16 mouse cellular contexts compared by ENCODE assay signal in the genomic region with DNA sequence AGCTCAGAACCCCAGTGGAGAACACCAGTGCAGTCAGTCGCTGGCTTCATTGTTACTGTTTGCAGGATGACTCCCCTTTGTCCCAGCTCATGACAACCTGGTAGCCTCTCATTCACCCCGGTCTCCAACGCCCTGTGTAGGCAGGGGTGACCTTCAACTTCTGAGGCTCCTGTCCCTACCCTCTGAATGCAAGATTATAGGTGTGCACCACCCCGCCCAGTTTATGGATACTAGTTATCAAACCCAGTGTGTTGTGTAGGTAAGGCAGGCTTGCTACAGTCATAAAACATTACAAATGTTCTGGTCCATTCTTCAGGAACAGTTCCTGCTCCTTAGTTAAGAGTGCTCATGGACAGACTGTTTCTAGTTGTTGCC. TPM values are rescaled to one million over a fixed set of nuclear protein-coding genes. Genes with fewer than 3 reads are reported as not detected.
DNase-seq lines count a peak whose midpoint lies in the region; ATAC-seq and TF ChIP-seq lines count a peak whose summit lies in the region.
"Had no signal": no experiment of that assay in that cellular context is flagged by ENCODE, and none has a peak within 500 bp of the region (broad histone marks: within the 10 kb centered on the region; RNA-seq: fewer than 3 reads in every experiment).

No protein-coding gene starts in this region.

- no peak overlapping the region for H3K4me3 ChIP-seq in forebrain, embryonic 12.5 days (replicated peaks)
- H3K4me3 ChIP-seq in forebrain, postnatal 0 days (ENCODE audit: low read depth, low read length) = no peak overlapping the region
- H3K4me3 ChIP-seq in liver, adult 2 months (ENCODE audit: insufficient read depth, low read depth, low read length) = peak overlapping the region; percentile 34; the same call in 1 of the 2 replicates
- no peak overlapping the region for H3K4me3 ChIP-seq in limb, embryonic 10.5 days
- no peak overlapping the region for H3K4me3 ChIP-seq in stomach, embryonic 16.5 days (replicated peaks; ENCODE audit: low read length)
- H3K4me3 ChIP-seq: forebrain, embryonic 10.5 days; megakaryocyte, embryonic 14.5 days had no signal

- H3K9ac ChIP-seq in forebrain, embryonic 12.5 days = peak overlapping the region; percentile 12; the same call in 1 of the 2 replicates
- H3K9ac ChIP-seq in forebrain, postnatal 0 days = no peak overlapping the region
- peak overlapping the region; percentile 50 for H3K9ac ChIP-seq in liver, adult 2 months (ENCODE audit: low read depth, low read length)
- H3K9ac ChIP-seq in stomach, embryonic 16.5 days (ENCODE audit: low read length) = 0 out of 2 replicates have a peak overlapping the region, but pooled peaks have one; percentile 8
- H3K9ac ChIP-seq: lung, embryonic 14.5 days had no signal

- no peaks in the 10 kb centered on the region for H3K27me3 ChIP-seq in forebrain, embryonic 12.5 days
- H3K27me3 ChIP-seq in forebrain, postnatal 0 days (ENCODE audit: insufficient read depth, low read length) = no peaks in the 10 kb centered on the region
- H3K27me3 ChIP-seq in liver, adult 2 months (ENCODE audit: control insufficient read depth, insufficient read depth, low read length) = no peaks in the 10 kb centered on the region
- no peaks in the 10 kb centered on the region for H3K27me3 ChIP-seq in limb, embryonic 10.5 days (ENCODE audit: low read depth, poor library complexity, severe bottlenecking)
- no peaks in the 10 kb centered on the region for H3K27me3 ChIP-seq in stomach, embryonic 16.5 days (ENCODE audit: control insufficient read depth, insufficient read depth, low read length)
- H3K27me3 ChIP-seq: megakaryocyte, embryonic 14.5 days had no signal

- H3K36me3 ChIP-seq in forebrain, embryonic 12.5 days (replicated peaks) = peaks cover 16% of the 10 kb centered on the region
- peaks cover 7% of the 10 kb centered on the region; the same call in 1 of the 2 replicates for H3K36me3 ChIP-seq in forebrain, postnatal 0 days (ENCODE audit: insufficient read depth)
- H3K36me3 ChIP-seq in liver, adult 2 months (ENCODE audit: control insufficient read depth, insufficient read depth, low read length) = no peaks in the 10 kb centered on the region
- H3K36me3 ChIP-seq in limb, embryonic 10.5 days = peaks cover 51% of the 10 kb centered on the region
- H3K36me3 ChIP-seq in stomach, embryonic 16.5 days (ENCODE audit: control insufficient read depth, insufficient read depth, low read length) = no peaks in the 10 kb centered on the region

- peaks cover 51% of the 10 kb centered on the region for H3K79me2 ChIP-seq in liver, adult 2 months (ENCODE audit: control insufficient read depth, insufficient read depth, low read length)

- H3K27ac ChIP-seq in forebrain, embryonic 12.5 days = no peak overlapping the region
- H3K27ac ChIP-seq in forebrain, postnatal 0 days (ENCODE audit: low read depth, low read length) = no peak overlapping the region
- H3K27ac ChIP-seq in liver, adult 2 months (replicated peaks; ENCODE audit: insufficient read depth, low read depth, low read length) = peak overlapping the region; percentile 91
- peak overlapping the region; percentile 42 for H3K27ac ChIP-seq in limb, embryonic 10.5 days
- H3K27ac ChIP-seq in stomach, embryonic 16.5 days (ENCODE audit: low read length) = no peak overlapping the region
- H3K27ac ChIP-seq: forebrain, embryonic 10.5 days had no signal

- H3K4me1 ChIP-seq in forebrain, embryonic 12.5 days = no peaks in the 10 kb centered on the region; the same call in 1 of the 2 replicates
- no peaks in the 10 kb centered on the region for H3K4me1 ChIP-seq in forebrain, postnatal 0 days (ENCODE audit: insufficient read depth)
- H3K4me1 ChIP-seq in liver, adult 2 months (ENCODE audit: control insufficient read depth, insufficient read depth, low read length) = peaks cover 44% of the 10 kb centered on the region
- H3K4me1 ChIP-seq in limb, embryonic 10.5 days = peaks cover 10% of the 10 kb centered on the region
- H3K4me1 ChIP-seq in stomach, embryonic 16.5 days (ENCODE audit: control insufficient read depth, insufficient read depth, low read length) = peaks cover 4% of the 10 kb centered on the region; the same call in 1 of the 2 replicates

- no peak for ATAC-seq in forebrain, embryonic 12.5 days (ENCODE audit: low FRiP score)
- no peak for ATAC-seq in forebrain, postnatal 0 days
- peak; percentile 30; the same call in 1 of the 2 replicates for ATAC-seq in stomach, embryonic 16.5 days (ENCODE audit: insufficient read depth, low FRiP score)
- no peak for ATAC-seq in megakaryocyte progenitor cell, adult 5-6 weeks (replicated peaks; ENCODE audit: poor library complexity)
- ATAC-seq in cerebellum, adult (ENCODE audit: insufficient number of reproducible peaks, low FRiP score, low TSS enrichment) = no peak

- no peak for TF ChIP-seq CTCF in forebrain, postnatal 0 days (IDR thresholded peaks at IDR 0.05; ENCODE audit: low read depth)
- TF ChIP-seq CTCF in liver, adult 2 months (IDR thresholded peaks at IDR 0.05; ENCODE audit: low read depth, low read length) = no peak

- TF ChIP-seq POLR2A in liver, adult 2 months (IDR thresholded peaks at IDR 0.05; ENCODE audit: extremely low read depth, insufficient read depth, low read length) = no peak

- DNase-seq in forebrain, postnatal 0 days = no peak
- DNase-seq in liver, adult 2 months (ENCODE audit: extremely low read depth, low read depth, low spot score) = no peak
- DNase-seq in liver = no peak
- no peak for DNase-seq in limb, embryonic 10.5 days (ENCODE audit: low spot score)
- DNase-seq: adrenal gland, adult 8-10 months; heart, adult 18-20 months; heart, postnatal 14 days; lung, embryonic 14.5 days; right cerebral cortex, adult 18-20 months; thymus, adult 2 months had no signal

- no peaks in the 10 kb centered on the region for H3K9me3 ChIP-seq in forebrain, embryonic 12.5 days
- no peaks in the 10 kb centered on the region for H3K9me3 ChIP-seq in forebrain, postnatal 0 days (ENCODE audit: low read length)
- no peaks in the 10 kb centered on the region for H3K9me3 ChIP-seq in limb, embryonic 10.5 days (replicated peaks)
- no peaks in the 10 kb centered on the region for H3K9me3 ChIP-seq in stomach, embryonic 16.5 days (replicated peaks; ENCODE audit: control insufficient read depth, low read length)

- no peak overlapping the region for H3K4me2 ChIP-seq in forebrain, embryonic 12.5 days
- H3K4me2 ChIP-seq in forebrain, postnatal 0 days (ENCODE audit: low read depth) = no peak overlapping the region
- H3K4me2 ChIP-seq in stomach, embryonic 16.5 days (ENCODE audit: low read depth, low read length) = no peak overlapping the region
- H3K4me2 ChIP-seq: lung, embryonic 14.5 days had no signal

- WGBS in forebrain, embryonic 12.5 days = 92% methylated on average over 4 of the region's 4 CpGs
- 90% methylated on average over 4 of the region's 4 CpGs for WGBS in forebrain, postnatal 0 days
- WGBS in liver, adult 2 months = 30% methylated on average over 4 of the region's 4 CpGs
- 92% methylated on average over 4 of the region's 4 CpGs for WGBS in limb, embryonic 10.5 days
- WGBS in stomach, embryonic 16.5 days = 77% methylated on average over 4 of the region's 4 CpGs

RNA-seq across cellular contexts. Expression of gene Rab4a, which starts 8.1 kb away (rescaled TPM):
- polyA plus RNA-seq in forebrain, embryonic 12.5 days (2016; fragmentation: Nextera tagmentation; extraction: Ambion mirVana) = 61.4 and 63.9 TPM in 2 replicates
- 70.9 and 72.8 TPM in 2 replicates for total RNA-seq in forebrain, postnatal 0 days (2014; rRNA removed)
- polyA plus RNA-seq in forebrain, postnatal 0 days (2015; fragmentation: Nextera tagmentation; extraction: Ambion mirVana) = 113 and 127 TPM in 2 replicates
- 15.4 and 15.7 TPM in 2 replicates for total RNA-seq in liver, adult 2 months (2014; rRNA removed)
- polyA plus RNA-seq in liver, adult 2 months (2012; rRNA removed) = 24.4 and 24.6 TPM in 2 replicates
- polyA plus RNA-seq in limb, embryonic 10.5 days (2016; fragmentation: Nextera tagmentation; extraction: Ambion mirVana) = 58.2 and 61.8 TPM in 2 replicates
- 42.2 and 44.4 TPM in 2 replicates for polyA plus RNA-seq in stomach, embryonic 16.5 days (2015; fragmentation: Nextera tagmentation; extraction: Ambion mirVana)
- total RNA-seq in megakaryocyte progenitor cell, adult 5-6 weeks (2015) = 5.3 and 12.5 TPM in 2 replicates
- 5.2 and 5.9 TPM in 2 replicates for total RNA-seq in megakaryocyte progenitor cell, adult 5-6 weeks (2017)

RNA-seq across cellular contexts. Expression of gene Ccsap, which starts 46.1 kb away (rescaled TPM):
- polyA plus RNA-seq in forebrain, embryonic 12.5 days (2016; fragmentation: Nextera tagmentation; extraction: Ambion mirVana) = 11.7 and 12.3 TPM in 2 replicates
- total RNA-seq in forebrain, postnatal 0 days (2014; rRNA removed) = 19.5 and 21.8 TPM in 2 replicates
- 10.0 and 10.6 TPM in 2 replicates for polyA plus RNA-seq in forebrain, postnatal 0 days (2015; fragmentation: Nextera tagmentation; extraction: Ambion mirVana)
- 0.09 and 0.34 TPM in 2 replicates for total RNA-seq in liver, adult 2 months (2014; rRNA removed)
- 0.07 and 0.12 TPM in 2 replicates for polyA plus RNA-seq in liver, adult 2 months (2012; rRNA removed)
- 6.0 and 6.1 TPM in 2 replicates for polyA plus RNA-seq in limb, embryonic 10.5 days (2016; fragmentation: Nextera tagmentation; extraction: Ambion mirVana)
- polyA plus RNA-seq in stomach, embryonic 16.5 days (2015; fragmentation: Nextera tagmentation; extraction: Ambion mirVana) = 1.5 and 2.1 TPM in 2 replicates
- total RNA-seq in megakaryocyte progenitor cell, adult 5-6 weeks (2015) = 5.3 and 6.9 TPM in 2 replicates
- 6.3 and 8.4 TPM in 2 replicates for total RNA-seq in megakaryocyte progenitor cell, adult 5-6 weeks (2017)

Comparison
In these comparisons a context has a peak if more than half of its experiments do, and no peak if none do; other contexts are left out.
1. H3K27ac ChIP-seq: peak in liver, adult 2 months (single experiment) and limb, embryonic 10.5 days (single experiment); none in forebrain, embryonic 12.5 days (single experiment), forebrain, postnatal 0 days (single experiment) and stomach, embryonic 16.5 days (single experiment).